Mouse (Mus musculus) ovary, adult 18-20 months (tissue): ENCODE results near the gene Ap1m2.
"Not testable (repeated sequence)": the region's sequence is repeated elsewhere in the genome, so short reads cannot be mapped to it uniquely, and the experiment has no call there.

Source experiments
- DNase-seq: peaks from one replicate; pipeline ENCODE4 v3.0.0; 2022; ENCODE audit warnings: low spot score, mixed read lengths

Gene Ap1m2

DNA sequence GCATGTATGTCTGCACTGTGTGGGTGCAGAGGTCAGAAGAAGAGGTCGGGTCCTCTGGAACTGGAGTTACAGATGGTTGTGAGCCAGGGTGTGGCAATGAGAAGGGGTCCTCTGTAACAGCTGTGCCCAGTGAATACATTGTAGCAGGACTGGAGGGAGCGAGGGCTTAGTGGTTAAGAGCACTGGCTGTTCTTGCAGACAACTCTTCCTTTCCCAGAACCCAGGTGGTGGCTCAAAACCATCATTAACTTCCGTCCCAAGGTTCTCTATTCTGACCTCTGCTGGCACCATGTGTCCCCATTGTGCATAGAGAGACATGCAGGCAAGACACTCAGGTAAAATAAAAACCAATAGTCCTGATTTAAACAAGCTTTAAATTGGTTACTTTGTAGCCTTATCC, 15.4 kb upstream of the Ap1m2 start:
- no peak for DNase-seq

- DNase-seq, result no peak
These were observed 12.1 kb upstream of the Ap1m2 start for GRCm38 (mm10) chr9:21324269-21324668.

- not testable (repeated sequence) for DNase-seq
These were observed 10.8 kb upstream of the Ap1m2 start for GRCm38 (mm10) chr9:21322917-21323297.

- DNase-seq, result no peak
These were observed 10.2 kb upstream of the Ap1m2 start for GRCm38 (mm10) chr9:21322211-21322916.

GRCm38 (mm10) chr9:21321513-21321835, 9.3 kb upstream of the Ap1m2 start:
- no peak for DNase-seq

- DNase-seq, result peak; percentile 77
These were observed 8.7 kb upstream of the Ap1m2 start, which contains the start of gene Slc44a2 for GRCm38 (mm10) chr9:21320619-21321512. Gene Slc44a2, plus strand, starts transcription at chr9:21320698.

GRCm38 (mm10) chr9:21320280-21320618, 8.1 kb upstream of the Ap1m2 start:
- no peak for DNase-seq

GRCm38 (mm10) chr9:21319503-21319902, 7.4 kb upstream of the Ap1m2 start:
- DNase-seq, result no peak

- DNase-seq, result no peak
These were observed 6.7 kb upstream of the Ap1m2 start for GRCm38 (mm10) chr9:21318792-21319191.

DNA sequence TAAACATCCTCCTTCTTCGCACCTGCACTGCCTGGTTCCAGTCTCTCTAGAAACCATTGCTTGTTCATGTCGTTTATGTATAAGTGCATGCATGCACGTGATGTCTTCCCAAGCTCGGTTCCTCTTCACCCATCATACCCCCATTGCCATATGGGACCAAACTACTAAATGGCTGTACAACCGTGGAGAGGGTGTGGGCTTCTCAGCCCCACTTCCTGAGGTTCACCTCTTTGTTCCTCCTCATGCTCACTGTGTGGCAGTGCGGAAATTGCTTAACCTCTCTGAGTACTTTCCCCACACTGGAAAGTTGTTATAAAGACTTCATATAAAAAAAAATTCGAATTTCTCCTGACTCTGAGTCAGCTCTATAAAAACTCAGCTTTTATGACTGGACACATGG, 4.6 kb upstream of the Ap1m2 start:
- no peak for DNase-seq

DNA sequence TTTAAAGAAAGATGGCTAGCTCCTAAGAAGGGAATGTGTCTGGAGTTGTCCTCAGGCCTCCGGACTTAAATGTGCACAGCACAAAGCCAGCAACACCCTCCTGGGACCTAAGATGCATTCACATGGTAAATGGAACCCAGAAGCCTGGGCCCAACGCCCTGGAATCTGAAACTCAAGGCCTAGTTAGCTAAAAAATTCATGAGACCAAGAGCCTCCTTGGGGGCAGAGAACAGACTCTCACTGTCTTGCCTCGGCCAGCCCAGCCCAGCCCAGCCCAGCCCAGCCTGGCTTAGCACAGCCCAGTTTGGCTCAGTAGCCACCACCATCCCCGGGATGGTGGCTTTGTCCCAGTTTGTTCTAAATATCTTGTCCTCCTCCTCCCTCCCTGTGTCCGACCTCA, 3.3 kb upstream of the Ap1m2 start:
- DNase-seq, result no peak

DNA sequence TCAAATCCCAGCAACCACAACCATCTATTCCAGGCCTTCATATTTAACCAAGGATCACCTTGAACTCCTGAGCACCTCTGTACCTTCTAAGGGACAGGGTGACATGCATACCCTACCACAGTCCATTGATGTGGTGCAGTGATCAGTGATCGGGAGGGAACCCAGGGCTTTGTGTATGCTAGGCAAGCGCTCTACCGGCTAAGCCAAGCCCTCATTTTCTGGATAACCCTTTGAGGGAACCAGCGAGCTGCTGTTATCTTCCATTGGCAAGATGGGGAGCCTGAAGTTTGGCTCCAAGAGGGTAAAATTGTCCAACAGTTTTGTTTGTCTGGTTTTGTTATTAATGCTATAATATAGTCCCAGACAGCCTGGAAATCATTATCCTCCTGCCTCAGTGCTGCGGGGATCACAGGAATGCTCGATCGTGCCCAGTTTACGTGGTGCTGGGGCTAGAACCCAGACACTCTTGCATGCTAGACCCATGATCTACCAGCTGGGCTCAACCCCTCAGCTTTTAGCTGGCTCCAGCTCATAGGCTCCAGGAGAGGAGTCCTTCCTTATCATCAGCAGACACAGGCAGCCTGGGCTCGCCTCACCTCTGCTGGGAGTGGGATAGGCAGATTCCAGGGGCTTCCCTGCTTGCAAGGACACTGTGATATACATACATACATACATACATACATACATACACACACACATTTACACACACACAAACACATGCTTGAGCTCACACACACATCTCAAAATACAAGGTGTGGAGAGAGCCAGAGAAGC, 2.4 kb upstream of the Ap1m2 start:
- DNase-seq, result no peak

DNA sequence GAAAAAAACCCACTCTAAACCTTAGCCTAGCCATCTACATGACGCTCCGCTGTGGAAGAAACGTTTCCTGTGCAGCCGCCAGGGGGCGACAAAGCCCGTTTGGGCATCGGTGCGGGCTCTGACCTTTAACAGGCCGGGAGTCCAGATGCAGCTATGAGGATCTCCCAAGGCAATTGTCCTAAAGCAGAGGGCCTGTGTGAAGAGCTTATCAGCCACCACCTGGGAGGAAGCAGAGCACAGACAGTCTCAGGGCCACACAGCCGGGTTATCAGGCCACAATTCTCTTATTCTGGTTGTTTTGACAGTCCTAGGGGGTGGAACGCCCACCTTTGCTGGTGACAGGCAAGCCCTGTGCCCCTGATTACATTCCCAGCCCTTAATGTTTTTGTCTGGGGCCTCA, 1.3 kb upstream of the Ap1m2 start:
- DNase-seq, result peak; percentile 71

GRCm38 (mm10) chr9:21311695-21312094, 442 bp downstream of the Ap1m2 start:
- no peak for DNase-seq

- DNase-seq, result no peak
These were observed 2.9 kb downstream of the Ap1m2 start for GRCm38 (mm10) chr9:21309150-21309741.

GRCm38 (mm10) chr9:21305065-21305464, 7.1 kb downstream of the Ap1m2 start:
- no peak for DNase-seq

GRCm38 (mm10) chr9:21299014-21299413, 13.1 kb downstream of the Ap1m2 start:
- no peak for DNase-seq

DNA sequence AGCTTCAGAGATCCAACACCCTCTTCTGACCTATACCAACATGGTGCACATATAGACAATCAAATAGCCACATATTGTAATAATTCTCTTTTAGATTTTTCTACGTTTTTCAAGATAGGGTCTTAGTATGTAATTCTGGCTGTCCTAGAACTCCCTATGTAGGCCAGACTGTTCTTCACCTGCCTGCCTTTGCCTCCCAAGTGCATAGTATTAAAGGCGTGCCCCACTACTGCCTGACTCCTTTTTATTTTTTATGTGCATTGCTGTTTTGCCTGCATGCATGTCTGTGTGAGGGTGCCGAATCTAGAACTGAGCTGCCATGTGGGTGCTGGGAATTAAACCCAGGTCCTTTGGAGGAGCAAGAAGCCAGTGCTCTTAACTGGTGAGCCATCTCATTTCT, 19.9 kb downstream of the Ap1m2 start:
- no peak for DNase-seq

- not testable (repeated sequence) for DNase-seq
These were observed 20.3 kb downstream of the Ap1m2 start for GRCm38 (mm10) chr9:21291868-21292267.

GRCm38 (mm10) chr9:21291022-21291787, 20.9 kb downstream of the Ap1m2 start, which contains the start of gene Cdkn2d:
Gene Cdkn2d, minus strand, starts transcription at chr9:21291407.
- DNase-seq, result peak; percentile 100

GRCm38 (mm10) chr9:21290589-21290988, 21.5 kb downstream of the Ap1m2 start:
- peak; percentile 26 for DNase-seq

DNA sequence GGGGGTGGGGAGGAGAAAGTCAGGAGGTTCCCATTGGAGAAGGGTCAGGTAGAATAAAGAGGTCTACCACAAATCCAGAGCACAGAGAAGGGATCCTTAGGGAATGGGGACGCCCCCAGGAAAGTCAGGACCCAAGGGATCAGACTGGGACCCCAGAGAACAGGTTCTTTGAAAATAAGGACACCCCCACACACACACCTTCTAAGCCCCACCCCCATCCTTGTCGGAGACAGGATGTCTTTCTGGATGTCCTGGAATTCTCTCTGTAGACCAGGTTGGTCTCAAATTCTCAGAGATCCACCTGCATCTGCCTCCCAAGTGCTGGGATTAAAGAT, 22.8 kb downstream of the Ap1m2 start:
- no peak for DNase-seq
